Mouse (Mus musculus) cerebellum, adult 2 months (tissue): ENCODE measurements around the gene Gm26620. TPM values are rescaled to one million over a fixed set of nuclear protein-coding genes. Genes with fewer than 3 reads are reported as not detected.

Experiments used
- DNase-seq, 2 experiments: peaks; one replicate each; pipeline ENCODE4 v3.0.0; 2021
- H3K27ac ChIP-seq: fragments of 200-500 bp; 2 replicates; pipeline ENCODE4 v1.5.1; 2012; ENCODE audit warnings: low read length, control low read depth, inconsistent platforms; ENCODE audit not compliant: insufficient read depth
- H3K27me3 ChIP-seq: fragments of 200-500 bp; 2 replicates; pipeline ENCODE4 v1.6.1; 2012; ENCODE audit warnings: inconsistent platforms, mild to moderate bottlenecking, low read length, moderate library complexity; ENCODE audit not compliant: control insufficient read depth, insufficient read depth
- H3K4me1 ChIP-seq: fragments of 200-500 bp; 2 replicates; pipeline ENCODE4 v1.6.1; 2011; ENCODE audit warnings: low read length; ENCODE audit not compliant: control insufficient read depth, insufficient read depth
- H3K4me3 ChIP-seq: fragments of 200-500 bp; replicated peaks from 2 replicates; pipeline ENCODE3; 2011; ENCODE audit warnings: mild to moderate bottlenecking, low read depth, low read length, control low read depth; ENCODE audit not compliant: insufficient read depth
- CTCF ChIP-seq: fragments of 200-500 bp; IDR thresholded peaks from 2 replicates; pipeline ENCODE4 v1.5.1; 2011; ENCODE audit warnings: low read depth, mild to moderate bottlenecking, control low read depth, low read length, moderate library complexity, borderline replicate concordance; ENCODE audit not compliant: insufficient read depth
- POLR2A ChIP-seq: fragments of 200-500 bp; IDR thresholded peaks from 2 replicates; pipeline ENCODE4 v1.6.1; 2011; ENCODE audit warnings: low read length, control low read depth, borderline replicate concordance; ENCODE audit not compliant: insufficient read depth
- WGBS: fragments of 180-500 bp; shearing (Covaris S2); methylation state at CpG from one replicate; pipeline ENCODE4 v1.1.7; 2018; 5-methylcytosine and 5-hydroxymethylcytosine counted together
- polyA plus RNA-seq: library from polyadenylated mRNA; depleted of rRNA; stranded (reverse); fragments of >200 nt; gene quantifications from 2 replicates; pipeline ENCODE4 v1.2.3, GENCODE M21; 2012

The Gm26620 gene
- polyA plus RNA-seq, 1 experiment, result 1.2 TPM

DNA sequence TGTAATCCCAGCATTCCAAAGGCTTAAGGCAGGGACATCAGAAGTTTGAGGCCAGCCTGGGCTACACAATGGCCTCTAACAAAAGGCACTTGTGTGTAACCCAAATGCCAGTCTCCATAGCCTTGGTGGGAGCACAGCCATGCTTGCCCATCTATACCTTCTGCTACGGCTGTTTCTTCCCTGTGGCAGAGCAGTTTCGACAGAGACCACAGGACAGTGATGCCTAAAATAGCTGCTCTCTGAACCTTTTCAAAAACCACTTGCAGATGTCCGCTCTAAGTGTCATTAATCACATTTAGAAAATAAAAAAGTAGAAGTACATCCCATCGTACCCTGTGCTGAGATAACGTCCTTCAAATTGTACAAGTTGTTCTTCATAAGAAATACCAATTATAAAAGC is 19.5 kb upstream of the Gm26620 start:
- H3K27me3 ChIP-seq, result no peaks in the 10 kb centered on the region
- 83% methylated on average over 5 of the region's 5 CpGs for WGBS
- TF ChIP-seq POLR2A (no peak), CTCF (no peak)

DNA sequence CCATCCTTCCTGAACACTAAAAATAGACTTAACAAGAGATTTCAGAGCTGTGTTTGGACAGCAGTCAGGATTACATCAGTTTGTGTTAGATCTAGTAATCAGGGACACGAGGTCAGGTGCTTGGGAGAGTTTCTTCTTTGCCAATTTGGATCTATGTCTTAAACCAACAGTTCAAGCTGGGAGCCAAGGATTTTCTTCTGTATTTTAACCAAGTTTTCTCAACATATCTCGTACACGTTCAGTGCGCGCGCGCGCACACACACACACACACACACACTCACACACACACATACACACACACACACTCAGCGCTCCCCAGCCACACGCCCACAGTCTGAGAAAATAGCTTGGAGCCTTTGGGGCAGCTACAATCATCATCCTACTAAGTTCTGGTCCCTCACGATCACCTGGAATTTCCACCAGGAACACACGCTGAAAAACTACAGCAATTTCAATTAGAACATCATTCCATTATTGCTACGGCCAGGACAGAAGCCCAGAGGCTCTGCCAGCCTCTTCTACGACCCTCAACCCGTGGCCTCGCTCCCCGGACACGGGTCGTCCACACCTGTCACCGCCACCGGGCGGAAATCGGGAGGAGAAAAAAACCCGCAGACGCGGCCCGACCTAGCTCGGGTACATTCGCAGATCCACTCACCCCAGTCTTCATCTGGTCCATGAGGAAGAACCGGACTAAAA is 17.7 kb upstream of the Gm26620 start:
- peak in 1 of 2 experiments; percentile 17 for DNase-seq
- TF ChIP-seq CTCF (no peak), POLR2A (no peak)
- Histone ChIP-seq H3K27me3 (no peaks in the 10 kb centered on the region), H3K27ac (peak overlapping the region; percentile 26), H3K4me1 (no peaks in the 10 kb centered on the region; the same call in 1 of the 2 replicates), H3K4me3 (peak overlapping the region; percentile 95)
- WGBS, result under 1% methylated on average over 30 of the region's 30 CpGs

More for the DNA sequence above, 19.5 kb upstream of the Gm26620 start:
- Histone ChIP-seq H3K27ac (no peak overlapping the region), H3K4me3 (no peak overlapping the region), H3K4me1 (no peaks in the 10 kb centered on the region; the same call in none of the 2 replicates)
- no peak for DNase-seq

DNA sequence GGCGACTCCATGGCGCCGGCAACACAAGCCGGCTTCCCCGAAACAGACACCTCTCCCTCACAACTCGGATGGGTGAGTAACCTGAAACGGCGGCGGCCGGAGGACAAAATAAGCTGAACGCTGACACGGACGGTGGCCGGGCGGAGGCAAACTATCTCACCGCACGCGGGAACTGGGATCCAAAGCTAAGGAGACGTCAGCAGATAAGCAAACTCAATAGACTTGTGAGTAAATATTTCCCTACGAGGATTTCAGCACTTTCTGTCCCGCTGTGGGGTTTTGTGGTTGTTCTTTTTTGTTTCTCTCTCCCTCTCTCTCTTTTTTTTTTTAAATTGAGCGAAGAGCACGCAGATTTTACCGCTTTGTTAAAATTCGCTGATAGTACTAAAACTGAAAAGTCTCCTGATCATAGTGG is 17.2 kb upstream of the Gm26620 start, which contains the start of gene Atf6:
Atf6 (minus strand) TSS at position 81 of the 415 bp plus-strand sequence.
- Histone ChIP-seq H3K4me1 (no peaks in the 10 kb centered on the region; the same call in 1 of the 2 replicates), H3K4me3 (peak within 1 kb of the TSS; percentile 98), H3K27me3 (no peaks in the 10 kb centered on the region), H3K27ac (peak within 1 kb of the TSS; percentile 26)
- TF ChIP-seq POLR2A, result peak; percentile 76; the same call in 1 of the 2 replicates
- no peak for TF ChIP-seq CTCF
- WGBS, result under 1% methylated on average over 25 of the region's 25 CpGs
- peak; percentile 96 to 99 for DNase-seq

DNA sequence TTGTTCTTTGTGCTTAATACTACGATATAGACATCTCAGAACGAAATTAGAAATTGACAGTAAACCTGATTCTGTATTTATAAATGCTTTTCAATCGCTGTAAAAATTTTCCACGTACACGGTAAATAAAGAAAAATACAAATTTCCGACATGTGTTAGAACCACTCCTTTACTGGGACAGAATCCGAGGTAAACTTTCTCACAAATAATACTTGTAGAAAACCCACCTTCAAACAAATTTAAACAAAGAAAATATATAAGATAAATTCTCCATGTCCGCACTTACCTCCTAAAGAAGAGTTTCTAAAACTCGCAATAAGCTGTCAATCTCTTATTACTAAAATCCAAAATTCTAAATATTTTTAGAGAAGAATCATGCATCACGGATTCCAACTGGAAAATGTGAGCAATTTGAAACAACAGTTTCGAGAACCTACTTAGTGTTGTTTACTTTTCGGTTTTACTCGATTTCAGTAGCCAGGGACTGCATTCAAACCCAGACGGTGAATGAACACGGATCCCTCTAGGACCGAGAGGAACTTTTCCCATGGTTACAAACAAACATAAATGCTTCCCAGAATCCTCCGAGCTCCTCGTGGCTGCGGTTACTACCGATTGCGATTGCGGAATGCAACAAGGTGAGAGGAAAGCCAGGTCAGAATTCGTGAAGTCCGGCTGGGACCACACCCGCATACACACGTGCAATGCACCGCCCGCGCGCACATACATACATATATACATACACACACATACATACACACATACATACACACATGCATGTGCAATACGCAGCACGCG is 16.6 kb upstream of the Gm26620 start:
- WGBS, result under 1% methylated on average over 33 of the region's 33 CpGs
- Histone ChIP-seq H3K4me1 (no peaks in the 10 kb centered on the region; the same call in 1 of the 2 replicates), H3K4me3 (peak overlapping the region; percentile 98), H3K27me3 (no peaks in the 10 kb centered on the region), H3K27ac (no peak overlapping the region)
- peak; percentile 80 to 91 for DNase-seq
- TF ChIP-seq CTCF (no peak), POLR2A (peak; percentile 40; the same call in 1 of the 2 replicates)

DNA sequence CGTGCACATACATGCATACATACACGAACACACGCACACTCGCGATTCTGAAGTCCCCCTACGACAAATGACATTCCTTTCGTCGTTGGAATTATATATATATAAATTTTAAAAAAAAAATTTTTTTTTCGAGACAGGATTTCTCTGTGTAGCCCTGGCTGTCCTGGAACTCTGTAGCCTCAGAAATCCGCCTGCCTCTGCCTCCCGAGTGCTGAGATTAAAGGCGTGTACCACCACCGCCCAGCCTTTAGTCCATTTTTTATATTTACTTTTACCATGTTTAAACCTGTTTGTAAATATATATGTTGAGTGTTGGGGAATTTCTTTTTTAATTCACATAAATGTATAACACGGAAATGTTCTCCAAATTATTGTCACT is 16.0 kb upstream of the Gm26620 start:
- H3K4me3 ChIP-seq, result peak overlapping the region; percentile 98
- WGBS, result 11% methylated on average over 14 of the region's 14 CpGs
- no peak overlapping the region for H3K27ac ChIP-seq
- TF ChIP-seq CTCF (no peak), POLR2A (no peak)
- no peaks in the 10 kb centered on the region for H3K27me3 ChIP-seq
- DNase-seq, result no peak
- no peaks in the 10 kb centered on the region; the same call in 1 of the 2 replicates for H3K4me1 ChIP-seq

DNA sequence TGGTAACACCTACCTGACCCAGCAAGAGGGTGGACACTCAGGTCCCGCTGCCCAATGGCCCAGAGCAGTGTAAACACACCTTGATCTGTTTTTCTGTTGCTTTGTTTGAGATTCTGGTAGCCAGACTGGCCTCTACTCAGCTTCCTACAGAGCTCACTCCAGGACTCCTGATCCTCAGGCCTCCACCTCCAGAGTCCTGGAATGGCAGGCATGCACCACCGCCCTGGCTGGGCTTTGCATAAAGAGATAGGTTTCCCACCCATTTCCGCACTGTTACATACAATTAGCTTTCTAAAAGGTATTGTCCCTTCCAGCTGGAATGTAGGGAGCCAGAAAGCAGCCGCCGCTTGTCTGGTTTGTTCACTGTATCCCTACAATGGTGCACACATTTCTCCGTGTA is 13.5 kb upstream of the Gm26620 start:
- Histone ChIP-seq H3K4me1 (no peaks in the 10 kb centered on the region), H3K4me3 (no peak overlapping the region), H3K27ac (no peak overlapping the region), H3K27me3 (no peaks in the 10 kb centered on the region)
- TF ChIP-seq CTCF (no peak), POLR2A (no peak)
- DNase-seq, result no peak
- WGBS, result 82% methylated on average over 6 of the region's 6 CpGs

DNA sequence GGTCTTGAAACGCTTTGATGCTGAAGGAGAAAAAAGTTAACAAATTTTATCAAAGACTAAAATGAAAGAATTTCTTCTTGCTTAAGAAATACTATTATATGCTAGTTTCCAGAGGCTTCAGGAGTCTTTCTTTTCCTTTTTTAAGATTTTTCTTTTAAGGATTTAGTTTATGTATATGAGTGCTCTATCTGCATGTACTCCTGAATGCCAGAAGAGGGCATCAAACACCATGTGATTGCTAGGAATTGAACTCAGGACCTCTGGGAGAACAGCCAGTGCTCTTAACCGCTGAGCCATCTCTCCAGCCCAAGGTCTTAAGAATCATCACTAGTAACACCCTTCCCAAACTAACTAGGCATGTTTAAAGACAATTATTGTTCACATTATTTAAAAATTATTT is 12.9 kb upstream of the Gm26620 start:
- Histone ChIP-seq H3K4me3 (no peak overlapping the region), H3K4me1 (no peaks in the 10 kb centered on the region), H3K27ac (no peak overlapping the region), H3K27me3 (no peaks in the 10 kb centered on the region)
- WGBS, result 94% methylated on average over 2 of the region's 2 CpGs
- no peak for DNase-seq
- no peak for TF ChIP-seq CTCF
- no peak for TF ChIP-seq POLR2A
